Mouse (Mus musculus): ENCODE data around the gene Erbin.

GRCm38 (mm10) chr13:103886503-103886902 lies 33.8 kb downstream of the Erbin start:
- TF ChIP-seq CTCF (IDR thresholded peaks at IDR 0.05; ENCODE audit: extremely low read depth, insufficient read depth, low read length), result no peak
- TF ChIP-seq POLR2A (IDR thresholded peaks at IDR 0.05; ENCODE audit: extremely low read depth, insufficient read depth, low read length), result no peak

Data from cortical plate, adult 2 months (tissue).